Mouse (Mus musculus): ENCODE data around the gene Tbc1d1. TPM values are rescaled to one million over a fixed set of nuclear protein-coding genes. Genes with fewer than 3 reads are reported as not detected.

Gene Tbc1d1
- polyA plus RNA-seq, 1 experiment = 3.8 TPM

DNA sequence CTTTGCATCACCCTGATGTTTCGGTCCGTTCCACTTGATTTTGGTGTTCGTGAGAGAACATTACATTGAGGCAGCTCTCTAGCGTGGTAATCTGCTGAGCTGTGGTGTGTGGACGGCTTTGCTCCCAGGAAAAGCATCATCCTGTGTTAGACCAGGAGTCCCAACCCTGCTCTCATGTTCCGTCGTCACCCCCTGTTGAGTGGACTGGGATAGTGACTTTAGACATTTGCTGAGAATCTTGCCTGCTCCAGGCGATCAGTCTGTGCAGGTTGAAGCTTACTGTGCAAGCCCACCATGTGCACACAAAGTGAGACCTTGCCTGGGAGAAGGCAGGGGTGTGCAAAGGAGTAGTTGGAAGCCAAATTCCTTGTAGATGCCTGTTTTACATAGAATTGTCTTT, 85.8 kb downstream of the Tbc1d1 start:
- Histone ChIP-seq H3K9me3 (no peaks in the 10 kb centered on the region), H3K4me1 (peaks cover 78% of the 10 kb centered on the region), H3K4me3 (replicated peaks) (no peak overlapping the region), H3K27me3 (replicated peaks) (no peaks in the 10 kb centered on the region), H3K36me3 (replicated peaks; ENCODE audit: low read length) (no peaks in the 10 kb centered on the region)
- TF ChIP-seq FLI1 (IDR thresholded peaks at IDR 0.05; ENCODE audit: low read length) (no peak), GATA1 (IDR thresholded peaks at IDR 0.05; ENCODE audit: borderline replicate concordance, low read length) (no peak)

DNA sequence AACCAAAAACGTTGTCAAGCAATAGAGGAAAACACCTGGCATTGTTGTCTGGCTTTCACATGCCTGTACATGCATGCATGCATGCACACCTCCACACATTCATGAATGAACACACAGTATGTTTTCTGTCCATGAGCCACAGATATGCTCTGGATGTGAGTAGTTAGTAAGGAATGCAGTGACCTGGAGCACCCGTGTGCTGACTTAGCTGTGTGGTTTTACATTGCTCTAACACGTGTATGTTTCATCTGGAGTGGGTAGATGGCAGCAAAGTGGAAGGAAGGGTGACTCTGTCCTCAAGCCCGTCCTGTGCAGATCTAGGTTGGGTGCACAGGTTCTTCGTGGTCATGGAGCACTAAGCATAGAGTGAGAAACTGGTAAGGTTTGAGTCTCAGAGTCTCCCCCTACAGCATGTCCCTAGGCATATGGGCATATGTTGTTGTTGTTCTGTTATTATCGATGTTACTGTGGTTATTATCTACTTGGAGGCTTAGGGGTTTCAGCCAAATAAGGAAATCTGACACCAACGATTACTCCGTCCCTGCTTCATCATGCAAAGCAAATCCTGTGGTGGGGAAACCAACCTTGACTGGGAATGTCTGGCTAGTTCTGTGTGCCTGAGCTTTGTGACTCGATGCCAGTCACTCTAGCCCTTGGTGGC, 86.8 kb downstream of the Tbc1d1 start:
- TF ChIP-seq GATA1 (IDR thresholded peaks at IDR 0.05; ENCODE audit: borderline replicate concordance, low read length) = no peak
- TF ChIP-seq FLI1 (IDR thresholded peaks at IDR 0.05; ENCODE audit: low read length) = no peak
- H3K9me3 ChIP-seq = no peaks in the 10 kb centered on the region
- peaks cover 68% of the 10 kb centered on the region for H3K4me1 ChIP-seq

DNA sequence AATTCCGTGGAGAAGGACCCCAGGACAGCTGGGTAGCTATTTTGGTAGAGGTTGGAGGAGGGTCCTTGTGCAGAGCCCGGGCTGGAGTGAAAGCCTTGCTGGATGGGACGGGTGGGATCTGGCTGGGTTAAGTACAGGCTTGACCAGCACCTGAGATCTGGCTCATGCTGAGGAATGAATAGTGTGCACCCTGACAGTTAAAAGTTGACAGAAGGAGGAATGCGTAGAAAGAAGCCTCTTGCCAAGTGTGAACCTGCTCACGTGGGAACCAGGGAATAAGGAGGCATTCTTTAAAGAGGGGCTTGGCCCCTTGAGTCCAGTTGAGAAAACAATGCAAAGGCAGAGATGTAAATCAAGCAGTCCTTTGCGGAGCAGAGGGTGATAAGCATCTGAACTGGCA, 87.6 kb downstream of the Tbc1d1 start:
- TF ChIP-seq FLI1 (IDR thresholded peaks at IDR 0.05; ENCODE audit: low read length) (no peak), GATA1 (IDR thresholded peaks at IDR 0.05; ENCODE audit: borderline replicate concordance, low read length) (no peak)
- Histone ChIP-seq H3K4me1 (peaks cover 60% of the 10 kb centered on the region), H3K9me3 (no peaks in the 10 kb centered on the region), H3K4me3 (replicated peaks) (no peak overlapping the region), H3K27me3 (replicated peaks) (no peaks in the 10 kb centered on the region), H3K36me3 (replicated peaks; ENCODE audit: low read length) (peaks cover 2% of the 10 kb centered on the region)

More for the DNA sequence above, 86.8 kb downstream of the Tbc1d1 start:
- Histone ChIP-seq H3K36me3 (replicated peaks; ENCODE audit: low read length) (peaks cover 2% of the 10 kb centered on the region), H3K27me3 (replicated peaks) (no peaks in the 10 kb centered on the region), H3K4me3 (replicated peaks) (no peak overlapping the region)

DNA sequence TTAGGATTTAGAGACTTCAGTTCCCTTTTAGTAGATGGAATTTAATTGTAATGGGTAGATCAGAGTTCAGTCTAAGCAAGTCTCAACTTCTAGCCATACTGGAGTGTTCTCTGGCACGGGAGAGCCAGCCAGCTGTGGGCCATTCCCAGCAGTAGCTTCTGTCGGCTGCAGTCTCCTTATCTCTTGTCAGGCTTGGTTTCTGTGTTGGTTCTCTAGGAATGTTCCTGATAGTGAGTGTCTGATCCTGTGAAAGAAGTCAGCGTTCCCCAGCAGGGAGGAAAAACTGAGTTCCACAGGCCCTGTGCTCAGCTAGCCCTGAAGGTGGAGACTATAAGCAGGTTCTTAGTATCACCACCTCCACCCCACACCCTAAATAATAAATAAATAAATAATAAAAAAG, 88.2 kb downstream of the Tbc1d1 start:
- Histone ChIP-seq H3K4me1 (peaks cover 54% of the 10 kb centered on the region), H3K9me3 (no peaks in the 10 kb centered on the region)
- TF ChIP-seq FLI1 (IDR thresholded peaks at IDR 0.05; ENCODE audit: low read length) (no peak), GATA1 (IDR thresholded peaks at IDR 0.05; ENCODE audit: borderline replicate concordance, low read length) (no peak)

DNA sequence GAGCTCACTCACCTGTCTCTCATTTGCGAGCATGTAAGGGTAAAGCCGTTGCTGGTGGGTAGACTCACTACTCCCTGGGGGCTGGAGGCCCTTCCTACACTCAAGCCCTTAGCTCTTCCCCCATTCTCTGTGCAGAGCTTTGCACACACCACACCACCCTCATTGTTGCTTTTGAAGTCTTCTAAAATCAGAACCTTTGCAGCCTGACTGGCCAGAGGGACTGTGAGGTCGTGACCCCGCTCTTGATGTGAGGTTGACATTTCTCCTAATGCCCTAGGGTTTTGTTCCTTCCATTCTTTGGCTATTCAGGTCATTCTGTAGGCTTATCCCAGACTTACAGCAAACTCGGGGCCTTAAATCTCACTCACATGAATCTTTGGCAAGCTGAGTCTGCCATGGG, 88.6 kb downstream of the Tbc1d1 start:
- H3K9me3 ChIP-seq = no peaks in the 10 kb centered on the region
- peaks cover 2% of the 10 kb centered on the region for H3K36me3 ChIP-seq (replicated peaks; ENCODE audit: low read length)
- TF ChIP-seq GATA1 (IDR thresholded peaks at IDR 0.05; ENCODE audit: borderline replicate concordance, low read length) (no peak), FLI1 (IDR thresholded peaks at IDR 0.05; ENCODE audit: low read length) (no peak)

More for the DNA sequence above, 88.2 kb downstream of the Tbc1d1 start:
- Histone ChIP-seq H3K27me3 (replicated peaks) (no peaks in the 10 kb centered on the region), H3K36me3 (replicated peaks; ENCODE audit: low read length) (peaks cover 2% of the 10 kb centered on the region), H3K4me3 (replicated peaks) (no peak overlapping the region)

DNA sequence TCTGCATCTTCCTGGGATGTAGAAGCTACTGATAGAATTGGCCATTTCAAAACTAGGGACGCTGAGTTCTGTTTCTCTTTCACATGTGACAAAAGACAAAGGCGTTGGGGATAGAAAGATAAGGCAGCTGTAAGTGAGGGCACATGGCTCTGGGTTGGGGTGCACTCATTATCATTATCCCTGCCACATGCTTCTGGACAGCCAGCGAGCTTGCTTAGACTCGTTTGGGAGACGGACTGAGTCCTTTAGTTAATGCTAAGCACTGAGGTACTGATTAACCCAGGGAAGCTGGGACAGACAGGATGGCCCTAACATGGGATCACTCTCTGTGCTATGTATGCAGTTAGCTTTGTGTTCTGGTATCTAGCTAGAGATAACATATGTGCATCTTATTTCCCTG, 95.3 kb downstream of the Tbc1d1 start:
- no peaks in the 10 kb centered on the region for H3K9me3 ChIP-seq
- TF ChIP-seq FLI1 (IDR thresholded peaks at IDR 0.05; ENCODE audit: low read length) = no peak
- no peak for TF ChIP-seq GATA1 (IDR thresholded peaks at IDR 0.05; ENCODE audit: borderline replicate concordance, low read length)
- H3K4me1 ChIP-seq = peaks cover 22% of the 10 kb centered on the region
- no peak overlapping the region for H3K4me3 ChIP-seq (replicated peaks)
- H3K27me3 ChIP-seq (replicated peaks) = no peaks in the 10 kb centered on the region
- peaks cover 4% of the 10 kb centered on the region for H3K36me3 ChIP-seq (replicated peaks; ENCODE audit: low read length)

More for the DNA sequence above, 88.6 kb downstream of the Tbc1d1 start:
- Histone ChIP-seq H3K27me3 (replicated peaks) (no peaks in the 10 kb centered on the region), H3K4me3 (replicated peaks) (no peak overlapping the region), H3K4me1 (peaks cover 51% of the 10 kb centered on the region)

DNA sequence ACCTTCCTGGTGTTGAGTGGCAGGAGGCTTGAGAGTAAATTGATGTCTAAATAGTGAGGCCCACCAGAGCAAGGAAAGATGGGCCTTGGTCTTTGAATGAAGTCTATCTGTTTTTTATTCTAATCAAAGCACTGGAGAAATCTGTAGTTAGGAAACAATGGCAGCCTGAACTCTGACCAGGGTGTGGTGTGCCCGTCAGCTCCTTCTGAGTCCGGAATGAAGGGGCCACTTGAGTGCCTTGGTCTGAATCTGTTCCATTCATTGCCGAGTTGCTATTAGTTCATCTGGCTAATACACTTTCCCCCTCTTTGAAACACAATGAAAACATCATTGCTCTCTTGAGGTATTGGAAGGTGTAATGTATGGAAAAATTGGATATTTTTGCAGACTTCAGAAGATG, 98.2 kb downstream of the Tbc1d1 start:
- TF ChIP-seq FLI1 (IDR thresholded peaks at IDR 0.05; ENCODE audit: low read length) = no peak
- no peak for TF ChIP-seq GATA1 (IDR thresholded peaks at IDR 0.05; ENCODE audit: borderline replicate concordance, low read length)
- no peaks in the 10 kb centered on the region for H3K9me3 ChIP-seq
- H3K36me3 ChIP-seq (replicated peaks; ENCODE audit: low read length) = peaks cover 23% of the 10 kb centered on the region
- H3K4me3 ChIP-seq (replicated peaks) = no peak overlapping the region
- H3K4me1 ChIP-seq = peaks cover 47% of the 10 kb centered on the region
- H3K27me3 ChIP-seq (replicated peaks) = no peaks in the 10 kb centered on the region

DNA sequence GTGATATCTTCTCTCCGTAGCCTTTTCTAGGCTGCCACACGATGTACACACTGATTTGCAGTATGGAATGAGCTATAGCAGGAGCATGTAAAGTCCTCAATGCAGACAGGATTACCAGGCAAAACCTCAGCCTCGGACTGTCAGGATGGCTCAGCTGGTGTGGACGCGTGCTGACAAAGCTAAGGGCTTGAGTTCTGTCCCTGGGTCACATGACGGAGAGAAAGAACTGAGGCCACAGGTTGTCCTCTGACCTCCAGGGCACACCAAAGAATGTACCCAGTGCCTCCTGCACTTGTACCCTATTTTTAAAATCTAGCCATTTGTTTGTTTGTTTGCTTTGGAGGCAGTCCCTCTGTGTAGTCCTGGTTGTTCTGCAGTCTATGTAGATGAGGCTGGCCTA, 98.9 kb downstream of the Tbc1d1 start:
- H3K4me1 ChIP-seq = peaks cover 50% of the 10 kb centered on the region
- no peaks in the 10 kb centered on the region for H3K27me3 ChIP-seq (replicated peaks)
- TF ChIP-seq GATA1 (IDR thresholded peaks at IDR 0.05; ENCODE audit: borderline replicate concordance, low read length) (no peak), FLI1 (IDR thresholded peaks at IDR 0.05; ENCODE audit: low read length) (no peak)
- H3K9me3 ChIP-seq = no peaks in the 10 kb centered on the region
- H3K4me3 ChIP-seq (replicated peaks) = no peak overlapping the region
- peaks cover 28% of the 10 kb centered on the region for H3K36me3 ChIP-seq (replicated peaks; ENCODE audit: low read length)

DNA sequence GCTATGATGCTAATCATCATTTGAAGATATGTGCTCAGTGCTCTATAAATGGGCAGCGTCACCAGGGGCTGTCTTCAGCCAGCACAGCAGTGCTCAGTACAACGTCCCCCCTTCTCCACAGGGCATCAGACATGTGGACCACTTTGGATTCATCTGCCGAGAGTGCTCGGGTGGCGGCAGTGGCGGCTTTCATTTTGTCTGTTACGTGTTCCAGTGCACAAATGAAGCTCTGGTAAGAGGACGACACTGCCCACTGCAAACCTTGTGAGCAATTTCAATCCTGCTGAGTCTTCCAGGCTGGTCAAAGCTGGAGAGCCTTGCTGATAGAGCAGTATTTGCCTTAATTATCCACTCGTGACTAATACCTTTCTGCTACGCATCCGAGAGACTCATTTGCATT, 107.2 kb downstream of the Tbc1d1 start:
- Histone ChIP-seq H3K27me3 (replicated peaks) (no peaks in the 10 kb centered on the region), H3K36me3 (replicated peaks; ENCODE audit: low read length) (peaks cover 56% of the 10 kb centered on the region), H3K9me3 (no peaks in the 10 kb centered on the region), H3K4me1 (peaks cover 26% of the 10 kb centered on the region), H3K4me3 (replicated peaks) (no peak overlapping the region)
- TF ChIP-seq GATA1 (IDR thresholded peaks at IDR 0.05; ENCODE audit: borderline replicate concordance, low read length) (no peak), FLI1 (IDR thresholded peaks at IDR 0.05; ENCODE audit: low read length) (no peak)

DNA sequence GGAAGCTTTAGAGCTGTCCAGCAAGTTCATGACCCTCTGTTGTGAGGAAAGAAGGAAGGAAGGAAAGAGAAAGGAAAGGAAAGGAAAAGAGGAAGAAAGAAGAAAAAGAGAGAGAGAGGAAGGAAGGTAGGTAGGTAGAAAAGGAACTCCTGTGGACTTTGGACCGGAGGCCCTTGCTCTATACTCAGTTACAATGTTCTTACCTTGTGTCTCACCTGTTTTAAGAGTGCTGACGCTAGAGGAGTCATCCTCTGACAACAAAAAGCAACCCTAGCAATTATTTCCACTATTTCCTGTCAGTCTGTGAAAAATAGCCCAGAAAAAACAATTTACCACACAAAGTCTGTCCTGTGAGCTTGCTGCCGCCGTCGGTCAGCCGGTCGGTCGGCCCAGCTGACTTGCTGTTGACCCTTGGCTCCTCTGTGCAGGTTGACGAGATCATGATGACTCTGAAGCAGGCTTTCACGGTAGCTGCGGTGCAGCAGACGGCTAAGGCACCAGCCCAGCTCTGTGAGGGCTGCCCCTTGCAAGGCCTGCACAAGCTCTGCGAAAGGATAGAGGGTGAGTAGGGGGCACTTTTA, 107.9 kb downstream of the Tbc1d1 start:
- TF ChIP-seq FLI1 (IDR thresholded peaks at IDR 0.05; ENCODE audit: low read length) (no peak), GATA1 (IDR thresholded peaks at IDR 0.05; ENCODE audit: borderline replicate concordance, low read length) (no peak)
- H3K4me3 ChIP-seq (replicated peaks) = no peak overlapping the region
- H3K36me3 ChIP-seq (replicated peaks; ENCODE audit: low read length) = peaks cover 56% of the 10 kb centered on the region
- H3K4me1 ChIP-seq = peaks cover 20% of the 10 kb centered on the region
- no peaks in the 10 kb centered on the region for H3K9me3 ChIP-seq
- no peaks in the 10 kb centered on the region for H3K27me3 ChIP-seq (replicated peaks)

Measured in megakaryocyte, embryonic 14.5 days (primary cell).